Mouse (Mus musculus) neutrophil, adult 5-6 weeks (primary cell): ENCODE data around the gene Elavl3. TPM values are rescaled to one million over a fixed set of nuclear protein-coding genes. Genes with fewer than 3 reads are reported as not detected.

ENCODE experiments used
- ATAC-seq: fragments of 151-379, 151-347 bp; 2 replicates; pipeline ENCODE4 v1.8.0; 2017; ENCODE audit warnings: mild to moderate bottlenecking, moderate TSS enrichment; ENCODE audit not compliant: insufficient number of reproducible peaks, poor library complexity, low FRiP score, severe bottlenecking; ENCODE audit errors: extremely low read depth
- total RNA-seq: library from RNA; stranded (forward); fragments of 200-1000 nt; gene quantifications from 2 replicates; pipeline ENCODE4 v1.2.3, GENCODE M21; 2017

Gene Elavl3
- total RNA-seq, 1 experiment from 2014 or later = not detected

DNA sequence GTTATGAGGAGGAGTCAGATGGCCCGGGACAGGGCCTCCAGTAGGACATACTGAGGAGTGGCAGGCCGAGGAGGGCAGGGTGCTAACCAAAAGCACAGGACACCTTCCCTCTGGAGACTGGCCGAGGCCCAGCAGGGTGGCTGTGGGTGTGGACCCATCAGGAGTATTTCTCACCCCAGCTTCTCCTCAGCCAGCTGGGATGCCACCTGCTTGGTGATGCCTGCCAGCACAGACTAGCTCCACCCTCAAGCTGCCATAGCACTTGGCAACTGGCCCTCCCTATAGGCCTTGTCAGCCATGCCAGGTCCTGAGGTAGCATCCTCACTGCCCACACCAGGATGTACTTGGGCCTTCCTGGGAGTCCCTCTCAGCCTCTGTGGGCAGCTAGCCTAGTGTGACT is 12.5 kb upstream of the Elavl3 start:
- no peak for ATAC-seq

DNA sequence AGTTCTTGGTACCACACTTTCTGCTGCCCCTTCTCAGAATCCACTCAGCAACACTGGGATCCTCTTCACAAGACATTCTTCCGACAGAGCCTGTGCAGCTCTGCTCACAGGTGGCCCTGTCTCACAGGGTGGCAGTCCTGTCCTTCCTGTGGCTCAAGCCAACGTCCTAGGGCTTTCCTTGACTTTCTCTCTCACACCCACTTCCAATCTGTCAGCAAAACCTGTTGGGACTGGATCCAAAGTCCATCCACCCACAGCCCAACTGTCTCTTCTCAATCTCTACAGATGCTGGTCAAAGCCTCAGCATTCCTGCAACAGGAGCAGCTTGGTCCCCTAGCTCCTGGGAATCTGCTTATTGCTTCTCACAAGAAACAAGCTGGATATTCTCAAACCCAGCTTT is 9.5 kb upstream of the Elavl3 start:
- no peak for ATAC-seq

DNA sequence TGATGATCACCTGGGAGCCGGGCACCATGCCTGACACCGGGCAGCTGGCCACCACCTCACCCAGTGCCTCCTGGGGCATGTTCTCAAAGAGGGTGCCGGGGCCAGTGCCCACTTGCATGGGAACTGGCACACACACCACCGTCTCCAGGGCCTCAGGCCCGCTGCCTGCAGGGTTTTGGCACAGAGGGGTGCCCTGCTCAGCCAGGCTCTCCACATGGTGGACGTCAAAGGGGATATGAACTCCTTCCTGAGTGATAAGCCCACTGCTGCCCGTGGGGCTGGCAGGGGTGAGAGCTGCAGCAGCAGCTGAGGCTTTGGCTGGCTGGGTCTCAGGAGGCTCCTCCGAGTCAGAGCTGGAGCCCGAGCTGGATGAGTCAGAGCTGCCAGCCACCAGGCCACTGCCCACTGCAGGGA is 6.2 kb upstream of the Elavl3 start:
- no peak for ATAC-seq

DNA sequence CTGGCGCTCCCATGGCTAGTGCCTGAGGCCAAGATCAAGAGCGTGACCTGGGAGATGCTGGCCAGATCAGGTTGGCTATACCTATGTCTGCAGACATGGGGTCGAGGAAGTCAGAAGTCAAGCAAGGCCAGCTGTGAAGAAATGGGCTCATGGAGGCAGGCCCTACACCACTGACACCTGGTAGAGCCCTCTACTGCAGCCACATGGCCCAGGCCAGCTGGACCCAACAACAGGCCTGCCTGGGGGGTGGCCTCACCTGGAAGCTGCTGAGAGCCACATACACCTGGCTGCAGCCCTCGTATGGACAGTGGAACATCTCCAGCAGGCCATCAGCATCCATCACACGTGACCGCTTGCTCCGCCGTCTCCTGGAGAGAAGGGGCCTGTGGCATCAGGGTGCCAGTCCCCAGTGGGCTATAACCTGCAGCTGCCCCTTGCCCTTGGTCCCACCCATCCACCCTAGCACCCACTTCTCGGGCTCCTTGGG is 5.3 kb upstream of the Elavl3 start:
- ATAC-seq = no peak

DNA sequence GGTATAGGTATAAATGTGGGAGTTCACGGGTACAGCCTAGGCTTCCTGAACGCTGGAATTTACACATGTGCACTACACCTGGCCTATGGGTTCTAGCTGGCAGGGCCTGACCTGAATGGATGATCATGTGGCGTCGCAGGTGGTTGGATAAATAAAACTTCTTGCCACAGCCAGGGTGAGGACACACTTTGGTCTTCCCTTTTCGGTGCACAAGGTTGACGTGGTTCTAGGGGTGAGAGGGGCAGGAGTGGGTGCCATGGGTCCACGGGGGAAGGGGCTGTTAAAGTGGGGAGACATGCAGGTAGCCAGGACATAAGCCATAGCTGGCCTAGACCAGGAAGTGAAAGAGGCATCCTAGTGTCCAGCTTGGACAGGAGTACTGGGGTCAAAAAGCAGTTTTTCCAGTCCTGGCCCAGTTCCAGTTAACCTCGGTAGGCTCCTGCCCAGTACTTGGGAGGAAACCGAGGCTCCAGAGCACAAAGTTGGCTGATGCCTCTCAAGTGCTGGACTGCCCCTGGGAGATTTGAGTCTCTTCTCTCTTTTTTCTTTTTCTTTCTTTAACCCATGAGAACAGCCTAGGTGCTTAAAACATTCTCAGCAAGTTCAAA is 4.6 kb upstream of the Elavl3 start:
- no peak for ATAC-seq

DNA sequence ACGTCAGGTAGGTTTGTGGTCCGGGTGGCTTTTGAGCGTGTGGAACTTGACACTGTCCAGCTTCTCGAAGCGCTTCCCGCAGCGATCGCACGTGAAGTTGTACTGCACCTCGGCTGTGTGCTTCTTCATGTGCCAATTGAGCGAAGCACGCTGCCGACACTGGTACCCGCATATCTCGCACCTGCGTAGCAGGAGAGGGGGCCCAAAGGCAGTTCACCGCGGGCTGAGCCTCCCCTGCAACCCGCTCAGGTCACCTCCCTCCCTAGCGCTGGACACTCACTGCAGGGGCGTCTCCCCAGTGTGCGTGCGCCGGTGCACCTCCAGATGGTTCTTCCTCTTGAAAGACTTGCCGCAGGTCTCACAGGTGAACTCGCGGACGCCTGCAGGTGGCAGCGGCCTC is 3.9 kb upstream of the Elavl3 start:
- no peak for ATAC-seq

DNA sequence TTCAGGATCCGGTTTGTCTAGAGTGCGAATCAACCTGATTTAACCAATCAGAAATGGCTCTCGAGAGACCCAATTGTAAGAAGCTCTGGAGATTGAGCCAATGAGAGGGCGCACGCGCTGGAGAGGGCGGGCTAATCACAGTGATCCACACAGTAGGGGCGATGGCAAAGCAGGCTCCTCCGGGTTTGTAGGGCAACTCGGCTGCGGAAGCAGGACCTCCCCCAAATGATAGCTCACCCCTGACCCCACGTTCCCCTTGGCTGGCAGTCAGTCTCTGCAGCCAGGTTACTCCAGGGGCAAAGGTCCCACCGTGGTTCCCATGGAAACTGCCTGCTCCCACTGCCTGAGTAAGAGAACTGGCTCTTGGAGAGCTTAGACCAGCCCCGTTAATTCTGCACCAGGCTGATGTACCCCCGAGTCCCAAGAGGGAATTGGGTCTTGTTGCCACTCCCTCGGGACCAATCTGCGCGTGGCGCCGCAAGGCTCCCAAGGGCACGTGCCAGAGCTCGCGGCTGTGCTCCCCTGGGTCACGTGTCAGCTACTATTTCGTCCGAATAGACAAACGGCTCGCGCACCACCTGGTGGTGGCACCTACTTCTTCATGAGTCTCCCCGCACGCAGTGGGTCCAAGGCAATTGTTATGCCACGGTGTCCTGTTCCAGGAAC is 2.7 kb upstream of the Elavl3 start:
- ATAC-seq = peak; percentile 55; the same call in 1 of the 2 replicates

DNA sequence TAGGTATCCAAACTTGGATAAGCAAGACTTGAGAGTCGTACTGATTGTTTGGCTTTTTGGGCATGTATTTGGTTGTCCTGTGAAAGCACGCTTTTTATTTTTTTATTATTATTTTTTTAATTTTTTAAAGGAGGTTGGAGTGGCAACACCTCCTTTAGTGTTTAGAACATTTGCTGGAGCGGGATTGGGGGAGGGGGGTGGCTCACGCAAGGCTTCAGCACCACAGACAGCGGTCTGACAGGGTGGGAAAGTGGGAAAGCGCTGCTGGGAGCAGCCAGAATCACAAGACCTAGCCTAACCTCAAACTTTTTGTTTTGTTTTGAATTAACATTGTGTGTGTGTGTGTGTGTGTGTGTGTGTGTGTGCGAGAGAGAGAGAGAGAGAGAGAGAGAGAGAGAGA is 1.8 kb upstream of the Elavl3 start:
- ATAC-seq = no peak

DNA sequence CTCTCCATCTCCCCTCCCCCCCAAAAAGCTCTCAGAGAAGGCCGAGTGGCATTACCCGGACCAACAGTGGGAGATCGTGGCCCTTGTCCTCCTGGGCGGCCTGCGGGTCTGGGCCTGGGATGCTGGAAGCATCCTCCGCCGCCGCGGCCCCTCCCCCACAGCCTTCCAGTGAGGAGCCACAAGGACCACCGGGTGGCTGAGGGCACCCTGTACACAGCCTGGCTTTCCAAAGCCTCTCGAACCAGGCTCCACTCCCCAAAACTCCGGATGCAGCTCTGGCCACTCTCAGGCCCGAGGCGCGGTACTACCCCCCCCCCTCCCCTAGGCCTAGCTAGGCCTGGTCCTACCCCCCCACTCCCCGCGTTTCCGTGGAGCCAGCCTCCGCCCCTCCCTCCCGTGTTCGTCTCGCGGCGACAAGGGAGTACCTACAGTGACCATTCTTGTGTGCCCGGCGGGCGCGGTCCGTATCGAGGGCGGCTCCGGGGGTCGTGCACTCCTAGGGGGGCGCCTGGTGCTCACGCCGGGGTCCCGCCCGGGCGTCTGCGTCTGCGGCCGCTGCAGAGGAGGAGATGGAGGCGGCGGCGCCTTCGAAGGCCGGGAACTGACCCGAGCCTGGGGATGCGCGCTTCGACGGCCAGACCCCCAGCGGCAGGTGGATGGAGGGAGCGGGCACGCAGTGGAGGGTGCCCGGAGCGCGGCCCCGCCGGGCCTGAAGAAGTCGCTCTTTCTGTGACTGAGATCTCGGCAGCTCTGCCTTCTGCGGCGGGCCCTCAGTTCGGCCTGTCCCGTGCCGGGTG is 464 bp downstream of the Elavl3 start:
- no peak for ATAC-seq

DNA sequence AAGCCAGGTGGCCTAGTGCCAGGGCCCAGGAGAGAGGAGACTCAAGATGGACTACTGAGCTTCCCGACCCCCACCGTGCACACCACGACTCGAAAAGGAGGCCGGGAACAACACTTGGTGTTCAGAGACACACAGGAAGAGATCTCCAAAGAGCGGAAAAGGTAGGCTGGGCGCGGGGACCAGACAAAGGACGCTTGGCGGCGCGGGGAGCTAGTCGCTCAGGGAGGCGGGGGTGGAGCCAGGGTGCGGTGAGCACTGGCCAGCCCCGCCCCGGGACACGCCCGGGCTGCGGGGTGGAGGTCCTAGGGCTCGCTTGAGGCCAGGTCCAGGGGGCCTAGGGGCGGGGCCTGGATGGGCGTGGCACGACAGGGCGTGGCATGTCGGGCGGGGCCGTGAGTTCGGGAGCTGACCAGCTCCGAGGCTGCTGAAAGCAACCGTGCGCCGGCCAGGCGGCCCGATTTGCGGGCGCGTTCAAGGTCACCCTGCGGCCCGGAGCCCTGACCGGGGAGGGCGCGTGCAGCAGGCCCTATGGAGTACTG is 1.4 kb downstream of the Elavl3 start:
- ATAC-seq = no peak

DNA sequence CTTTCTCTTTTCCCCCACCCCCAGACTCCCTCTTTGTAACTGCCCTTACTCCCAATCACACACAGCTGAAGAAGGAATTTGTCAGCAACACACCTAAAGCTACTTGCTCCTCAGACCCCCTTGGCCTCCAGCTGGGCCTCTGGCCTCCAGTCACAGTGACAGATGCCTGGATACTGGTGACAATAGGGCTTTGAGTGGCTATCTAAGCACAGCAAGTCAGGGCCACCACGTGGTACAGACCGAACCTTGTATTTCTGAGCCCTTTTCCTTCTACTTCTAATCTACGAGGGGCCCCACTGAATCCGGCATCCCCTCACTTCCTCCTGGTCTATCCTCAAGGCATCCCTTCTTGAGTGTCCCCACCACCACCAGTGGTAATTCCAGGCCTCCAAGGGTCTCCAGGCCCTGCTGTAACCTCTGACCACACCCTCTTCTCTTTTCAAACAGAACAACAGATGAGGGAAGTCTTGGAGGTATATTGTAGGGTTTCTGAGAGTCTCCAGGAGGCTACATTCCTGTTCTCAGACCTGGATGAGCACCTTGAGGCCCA is 2.0 kb downstream of the Elavl3 start:
- no peak for ATAC-seq

DNA sequence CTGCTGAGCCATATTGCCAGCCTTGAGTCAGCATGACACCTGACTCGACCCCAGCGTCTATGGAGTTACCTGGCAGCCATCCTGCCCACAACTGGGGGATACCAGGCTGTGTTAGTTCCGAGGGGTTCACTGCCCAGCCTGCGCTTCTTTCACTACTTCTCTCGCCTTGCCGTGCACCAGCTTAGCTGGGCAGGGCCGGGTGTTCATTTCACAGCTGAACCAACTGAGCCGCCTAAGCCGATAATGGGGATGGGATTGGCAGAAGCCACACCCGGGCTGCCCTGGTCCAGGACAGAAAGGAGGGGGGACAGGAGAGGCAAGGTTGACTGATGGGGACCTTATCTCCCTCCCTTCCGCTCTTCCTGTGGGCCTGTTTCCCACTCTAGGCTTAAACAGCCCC is 2.5 kb downstream of the Elavl3 start:
- no peak for ATAC-seq

DNA sequence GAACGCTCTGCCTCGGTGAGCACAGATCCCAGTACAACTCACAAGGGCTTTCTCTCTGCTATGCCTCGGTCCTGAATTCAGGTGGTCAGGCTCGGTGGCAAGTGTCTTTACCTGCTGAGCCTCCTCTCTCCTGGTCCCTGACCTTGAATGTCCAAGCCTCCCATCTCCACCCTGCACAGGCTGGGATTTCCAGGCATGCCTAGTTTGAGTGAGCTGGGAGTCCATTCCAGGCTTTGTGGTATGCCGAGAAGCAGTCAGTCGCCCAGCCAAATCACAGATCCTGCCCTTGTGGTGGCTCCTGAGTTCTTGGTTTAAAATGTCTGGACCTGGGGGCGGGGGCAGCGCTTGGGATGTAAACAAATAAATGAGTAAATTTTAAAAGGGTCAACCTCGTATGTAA is 4.5 kb downstream of the Elavl3 start:
- ATAC-seq = no peak

DNA sequence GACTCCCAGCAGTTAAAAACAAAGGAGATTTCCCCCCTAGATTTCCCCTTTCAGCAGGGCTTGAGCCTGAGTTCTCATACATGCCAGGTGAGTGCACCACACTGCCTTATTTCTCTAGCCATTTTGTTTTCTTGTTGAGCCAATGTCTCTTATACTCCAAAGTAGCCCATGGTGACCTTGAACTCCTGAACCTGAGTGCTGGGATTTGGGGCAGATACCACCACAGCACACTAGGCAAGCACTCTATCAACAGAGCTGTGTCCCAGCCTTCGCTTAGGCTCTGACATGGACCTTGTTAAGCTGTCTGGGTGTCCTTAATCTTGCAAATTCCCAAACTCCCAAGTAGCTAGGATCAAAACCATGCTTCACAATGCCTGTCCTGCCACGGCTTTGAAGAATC is 10.0 kb downstream of the Elavl3 start:
- no peak for ATAC-seq

DNA sequence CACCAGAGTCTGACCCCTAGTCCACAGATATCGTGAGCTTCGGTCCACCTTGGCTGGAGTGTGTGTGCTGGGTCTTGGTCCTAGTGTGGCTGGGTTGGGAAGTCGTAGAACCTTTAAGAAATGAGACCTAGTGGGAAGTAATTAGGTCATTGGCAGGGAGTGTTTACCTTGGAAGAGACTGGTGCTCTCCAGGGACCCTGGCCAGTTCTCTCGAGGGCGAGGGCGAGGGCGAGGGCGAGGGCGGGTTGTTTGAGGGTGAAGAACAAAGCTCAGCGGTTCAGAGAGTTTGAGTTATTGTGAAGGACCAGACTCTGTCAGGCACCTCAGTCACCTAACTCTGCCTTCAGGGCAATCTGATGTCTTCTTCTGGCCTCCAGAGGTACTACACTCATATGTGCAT is 14.0 kb downstream of the Elavl3 start:
- ATAC-seq = no peak

DNA sequence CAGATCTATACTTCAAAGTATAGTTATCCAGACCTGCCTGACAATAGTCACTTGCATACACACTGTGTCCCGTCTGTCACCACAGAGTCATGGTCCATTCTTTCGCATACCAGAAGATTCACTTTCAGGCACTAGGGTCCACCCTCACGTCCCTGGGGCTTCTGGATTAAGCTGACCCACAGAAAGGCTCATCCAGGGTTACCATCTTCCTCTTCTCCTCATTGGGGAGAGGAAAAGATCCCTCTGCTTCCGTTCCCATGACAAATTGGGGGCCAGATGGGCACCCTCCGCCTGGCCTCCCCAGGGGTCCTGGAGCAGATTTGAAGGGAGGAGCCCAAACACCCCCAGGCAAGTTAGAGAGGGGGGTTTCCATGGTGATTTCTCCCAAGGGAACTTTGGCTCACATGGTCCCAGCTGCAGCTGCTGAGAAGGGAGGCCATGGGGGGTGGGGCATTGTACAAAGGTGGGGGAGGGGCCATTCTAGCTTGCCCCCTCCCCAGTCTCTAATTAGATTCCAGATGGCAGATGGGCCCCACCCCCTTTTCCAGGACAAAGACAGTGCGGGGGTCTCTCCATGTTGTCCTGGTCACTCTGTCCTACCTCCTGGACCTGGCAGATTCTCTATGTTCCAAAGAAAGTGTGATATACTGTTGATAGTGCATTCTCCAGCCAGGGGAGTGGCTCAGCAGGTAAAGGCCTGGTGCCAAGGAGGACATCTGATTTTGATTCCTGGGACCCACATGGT is 16.4 kb downstream of the Elavl3 start:
- ATAC-seq = no peak

DNA sequence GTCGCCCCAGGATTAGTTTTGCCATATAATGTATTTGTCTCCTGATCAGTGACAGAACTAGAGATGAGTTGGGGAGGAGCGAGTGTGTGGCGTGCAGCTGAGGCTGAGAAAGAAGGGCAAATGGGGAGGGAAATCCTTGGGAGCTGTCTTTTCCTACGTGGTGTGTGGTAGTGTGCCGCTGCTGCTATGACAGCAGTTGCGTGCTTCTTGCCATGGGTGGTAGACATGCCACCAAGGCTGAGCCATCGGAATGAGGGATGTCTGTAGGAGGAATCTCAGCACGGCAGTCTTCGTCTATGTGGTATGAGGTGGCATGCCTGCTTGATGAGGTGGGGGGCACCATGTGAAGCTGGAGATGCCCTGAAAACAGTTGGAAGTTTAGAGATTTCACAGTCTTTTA is 21.4 kb downstream of the Elavl3 start:
- no peak for ATAC-seq

DNA sequence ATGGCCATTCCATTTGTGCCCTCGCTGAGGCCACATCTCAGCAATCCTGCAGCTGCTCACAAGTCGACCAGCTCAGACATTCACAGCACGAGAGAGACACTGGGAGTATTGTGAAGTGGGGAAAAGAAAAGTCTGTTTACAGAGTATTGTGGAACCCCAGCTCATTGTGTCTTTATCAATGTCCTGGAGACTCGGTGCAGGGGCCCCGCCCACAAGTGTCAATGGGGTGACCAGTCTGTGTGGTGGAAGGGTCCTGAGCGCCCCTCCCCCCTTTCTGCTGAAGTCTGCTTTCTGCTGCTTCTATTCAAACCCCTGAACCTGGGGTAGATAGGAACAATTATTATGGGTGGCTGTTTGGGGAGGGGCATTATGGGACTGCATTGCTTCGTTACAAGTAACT is 23.4 kb downstream of the Elavl3 start:
- ATAC-seq = no peak

DNA sequence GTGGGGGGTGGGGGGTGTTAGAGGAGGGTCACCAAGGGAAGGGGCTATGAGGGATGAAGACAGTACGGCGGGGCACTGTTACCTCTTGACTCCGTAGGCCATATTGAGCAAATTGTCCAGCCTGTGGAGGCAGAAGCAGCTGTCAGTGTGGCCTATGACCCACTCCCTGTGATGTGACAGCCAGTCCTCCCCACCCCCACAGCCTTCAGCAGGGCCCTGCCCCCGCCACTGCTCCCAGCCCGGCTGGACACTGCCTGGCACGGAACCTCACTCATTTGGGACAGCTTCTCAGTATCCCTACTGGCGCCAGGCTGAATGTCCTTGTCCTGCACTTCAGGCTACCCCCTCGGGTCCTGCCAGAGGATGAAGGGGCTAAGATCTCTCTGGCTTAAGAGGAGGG is 27.2 kb downstream of the Elavl3 start:
- ATAC-seq = no peak
